Mouse (Mus musculus): Measurements from ENCODE around the gene Otog.

The Otog gene

DNA sequence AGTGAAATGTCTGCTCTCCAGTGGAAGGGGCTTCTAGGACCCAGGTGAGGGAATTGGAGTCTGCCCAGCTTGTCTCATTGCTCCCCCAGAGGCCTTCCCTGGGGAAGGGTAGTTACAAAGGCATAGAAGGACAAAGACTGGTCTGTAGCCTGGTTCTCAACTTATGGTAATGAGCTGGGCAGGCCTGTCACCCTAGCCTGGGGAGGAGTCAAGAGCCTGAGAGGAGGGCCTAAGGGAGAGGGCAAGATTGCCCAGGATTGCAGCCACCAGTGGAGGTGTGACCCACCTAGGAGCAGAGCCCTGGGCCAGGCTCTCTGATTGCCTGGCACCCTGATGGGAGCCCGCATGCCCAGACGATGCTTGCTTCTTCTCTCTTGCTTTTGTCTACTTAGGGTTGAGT lies at the start of gene Otog:
TSS of gene Otog (plus strand) at position 292 of the 400 bp plus-strand sequence.
- no peak for DNase-seq

DNA sequence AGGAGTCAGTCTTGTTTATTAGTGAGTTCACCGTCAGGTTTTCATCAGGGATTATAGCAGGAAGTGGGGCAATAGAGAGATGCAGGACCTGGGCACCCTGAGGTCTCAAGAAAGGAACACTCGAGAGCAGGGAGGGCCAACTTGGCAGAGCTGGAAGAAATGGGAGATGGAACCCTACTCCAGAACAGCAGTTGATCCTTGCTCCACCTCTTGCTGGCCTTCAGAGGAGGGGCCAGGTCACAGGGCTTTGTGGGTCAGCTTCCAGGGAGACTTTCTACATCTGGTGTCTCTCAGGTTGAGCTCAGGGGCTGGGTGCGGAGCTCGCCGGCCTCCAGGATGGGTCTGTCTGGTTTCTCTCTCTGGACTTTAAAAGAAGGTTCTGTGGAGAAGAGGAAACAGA lies 45.4 kb upstream of the Otog start:
- DNase-seq: no peak

DNA sequence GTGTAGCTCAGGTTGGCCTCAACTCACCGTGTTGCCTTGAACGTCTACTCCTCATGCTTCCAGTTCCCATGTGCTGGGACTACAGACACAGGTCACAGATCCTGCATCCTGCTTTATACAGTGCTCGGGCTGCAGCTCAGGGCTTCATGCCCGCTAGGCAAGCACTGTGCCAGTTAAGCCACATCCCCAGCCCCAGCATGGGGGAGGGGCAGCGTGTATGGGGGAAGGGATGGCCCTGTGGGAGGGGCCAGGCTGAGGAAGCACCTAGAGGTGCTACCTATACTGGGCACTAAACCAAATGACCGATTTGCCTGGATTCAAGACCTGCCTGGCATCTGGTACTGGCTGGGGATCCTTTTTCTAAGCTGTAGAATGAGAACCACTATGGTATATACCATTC lies 40.8 kb upstream of the Otog start:
- no peak for DNase-seq

DNA sequence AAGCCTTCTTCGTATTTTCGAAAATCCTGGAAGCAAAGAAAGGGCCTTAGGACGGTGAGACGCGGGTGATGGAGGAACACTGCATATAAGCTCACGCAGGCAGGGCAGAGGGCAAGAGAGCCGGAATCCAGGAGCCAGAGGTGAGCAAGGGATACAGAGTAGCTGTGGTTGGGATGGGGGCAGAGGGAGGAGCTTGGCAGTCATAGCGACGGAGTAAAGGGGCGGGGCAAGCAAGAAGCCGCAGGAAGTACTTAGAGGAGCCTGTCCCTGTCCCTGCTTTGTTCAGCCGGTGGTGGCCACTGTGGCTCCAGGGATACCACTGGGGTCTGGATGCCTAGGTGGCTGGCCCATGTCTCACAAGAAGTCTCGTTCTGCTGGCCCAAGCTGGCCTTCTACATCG lies 39.1 kb upstream of the Otog start:
- DNase-seq: no peak

DNA sequence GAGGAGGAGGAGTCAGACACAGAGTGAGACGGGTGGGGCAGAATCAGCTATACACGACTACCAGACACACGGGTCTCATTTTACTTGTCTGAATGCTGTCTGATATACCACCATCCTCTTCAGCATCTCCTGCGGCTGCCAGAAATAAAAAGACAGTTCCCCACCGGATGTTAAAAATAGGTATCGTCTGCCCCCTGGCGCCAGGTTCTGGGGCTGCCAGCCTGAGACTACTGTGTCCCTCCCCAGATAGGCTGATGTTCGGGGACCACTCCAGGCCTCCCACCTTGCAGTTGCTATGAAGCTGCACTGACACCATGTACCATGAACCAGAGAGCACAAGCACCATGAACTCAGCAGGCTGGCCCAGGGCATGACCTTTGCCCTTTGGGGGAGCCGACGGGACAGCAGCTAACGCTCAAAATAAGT lies 36.7 kb upstream of the Otog start:
- DNase-seq: no peak

DNA sequence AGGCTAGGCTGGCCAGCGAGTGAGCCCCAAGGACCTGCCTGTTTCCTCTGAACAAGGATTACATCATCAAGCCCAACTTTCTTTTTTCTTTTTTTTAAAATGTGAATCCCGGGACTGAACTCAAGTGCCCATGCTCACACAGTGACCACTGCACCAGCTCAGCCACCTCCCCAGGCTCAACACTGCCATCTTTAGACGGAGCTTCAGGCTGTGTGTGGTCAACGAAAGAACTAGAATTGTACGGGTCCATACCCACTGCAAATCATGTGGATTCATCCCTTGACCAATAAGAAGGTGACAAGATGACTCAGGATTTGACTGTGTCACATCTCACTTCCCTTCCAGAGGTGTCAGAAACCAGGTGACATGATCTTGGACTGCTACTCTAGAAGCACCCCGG lies 36.0 kb upstream of the Otog start:
- DNase-seq: no peak

DNA sequence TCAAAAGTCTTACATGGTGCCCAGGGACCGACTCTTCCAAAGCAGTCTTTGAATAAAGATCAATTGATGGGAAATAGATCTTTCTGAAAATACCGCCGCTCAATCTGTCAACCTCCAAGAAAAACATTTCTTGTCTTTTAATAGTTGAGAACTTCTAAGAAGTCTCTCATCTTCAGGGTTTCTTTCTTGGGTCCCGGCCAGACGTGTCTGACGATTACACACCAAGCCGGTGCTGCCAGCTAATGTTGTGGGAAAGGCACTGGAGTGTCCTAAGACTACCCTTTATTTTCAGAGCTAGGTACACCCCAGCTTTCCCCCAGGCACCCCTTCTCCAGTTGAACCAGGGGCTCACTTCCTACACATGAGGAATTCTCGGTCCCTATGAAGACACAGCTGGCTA lies 32.7 kb upstream of the Otog start:
- no peak for DNase-seq

DNA sequence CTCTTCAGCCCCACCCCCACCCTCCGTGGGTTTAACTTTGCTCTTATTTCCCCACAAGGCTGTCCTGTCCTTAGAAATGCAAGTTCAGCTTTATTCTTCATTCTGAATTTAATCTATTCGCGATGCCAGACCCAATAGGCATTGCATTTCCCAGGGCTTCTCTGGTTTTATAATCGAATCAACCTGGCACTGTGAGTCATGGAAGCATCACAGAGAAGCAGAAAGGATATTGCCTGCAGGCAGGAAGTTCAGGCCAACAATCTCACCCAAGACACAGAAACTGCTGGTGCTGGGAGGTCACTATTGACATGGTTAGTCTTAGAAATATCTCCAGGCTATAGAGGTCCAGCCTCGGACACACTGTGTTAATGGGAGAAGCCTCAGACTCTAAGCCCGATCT lies 30.5 kb upstream of the Otog start:
- no peak for DNase-seq

DNA sequence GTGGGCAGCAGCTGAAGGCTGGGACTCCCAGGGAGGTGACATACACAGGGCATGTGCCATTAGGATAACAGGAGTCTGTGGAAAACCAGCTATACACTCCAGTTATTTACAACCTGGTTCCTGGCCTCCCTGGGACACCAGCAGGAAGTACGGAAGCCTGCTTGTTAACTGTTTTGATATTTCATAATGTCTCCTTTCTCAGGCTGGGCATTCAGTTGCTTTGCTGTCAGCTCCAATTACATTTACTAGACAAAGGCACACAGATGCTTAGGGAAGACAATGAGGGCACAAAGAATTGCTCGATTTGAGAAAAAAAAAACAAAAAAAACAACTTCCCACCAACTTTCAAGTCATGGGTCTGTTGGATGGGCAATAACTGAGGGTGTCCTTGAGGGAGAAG lies 24.3 kb upstream of the Otog start:
- no peak for DNase-seq

DNA sequence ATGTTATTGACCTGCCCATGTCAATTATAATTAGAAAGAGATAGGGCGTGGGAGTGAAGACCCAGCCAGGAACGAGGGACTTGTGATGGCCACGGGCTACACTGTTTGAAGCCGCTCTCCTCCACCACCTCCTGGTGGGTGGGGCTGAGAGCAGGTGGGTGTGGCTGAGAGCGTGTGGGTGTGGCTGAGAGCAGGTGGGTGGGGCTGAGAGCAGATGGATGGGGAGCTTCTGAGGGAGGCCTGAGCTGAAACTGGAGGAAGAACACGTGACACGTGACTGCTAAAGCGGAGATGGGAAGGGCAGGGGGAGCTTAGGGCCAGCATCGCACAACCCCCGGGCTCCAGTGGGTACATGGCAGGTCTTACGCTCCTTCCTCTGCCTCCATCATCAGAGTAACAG lies 22.4 kb upstream of the Otog start:
- DNase-seq: peak; percentile 36

DNA sequence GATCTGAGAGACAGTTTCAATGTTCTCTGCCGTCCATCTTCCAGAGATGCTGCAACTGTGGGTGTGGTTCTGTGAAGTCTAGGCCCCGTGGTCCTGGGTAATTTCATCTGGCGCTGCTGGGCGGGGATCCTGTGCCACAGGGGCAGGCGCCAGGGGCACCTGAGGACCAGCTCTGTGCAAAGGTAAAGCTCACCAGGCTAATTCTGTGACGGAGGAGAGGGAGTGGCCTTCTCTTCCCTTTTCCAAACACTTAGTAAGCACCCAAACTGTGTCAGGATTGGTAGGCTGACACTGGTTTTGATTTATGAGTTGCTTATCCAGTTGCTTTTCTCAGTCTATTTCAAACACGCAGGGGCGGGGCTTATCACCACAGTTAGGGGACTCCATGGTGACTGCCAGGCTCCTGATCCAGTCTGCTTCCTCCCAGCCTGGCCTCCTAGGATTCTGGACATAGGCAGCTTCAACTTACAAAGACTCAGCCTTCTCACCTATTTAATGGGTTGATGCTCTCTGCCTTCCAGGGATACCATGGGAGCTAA lies 20.1 kb upstream of the Otog start:
- no peak for DNase-seq

DNA sequence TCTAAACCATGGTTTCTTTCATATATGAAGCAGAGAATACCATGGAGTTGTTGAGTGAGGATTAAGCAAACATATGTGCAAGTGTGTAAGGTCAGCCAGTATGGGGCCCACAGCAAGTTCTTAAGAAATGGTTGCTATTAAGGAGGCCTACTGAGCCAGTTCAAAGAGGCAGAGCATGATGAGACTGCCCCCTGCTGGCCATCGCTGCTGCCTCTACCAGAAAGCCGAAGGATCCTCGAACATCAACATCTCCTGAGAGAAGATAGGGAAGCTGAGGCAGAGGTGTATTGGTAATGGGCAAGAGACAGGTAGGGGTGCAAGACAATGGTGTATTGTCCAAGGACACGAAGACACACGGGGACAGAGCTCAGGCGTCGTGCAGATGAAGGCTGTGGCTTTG lies 14.5 kb upstream of the Otog start:
- DNase-seq: peak; percentile 51

DNA sequence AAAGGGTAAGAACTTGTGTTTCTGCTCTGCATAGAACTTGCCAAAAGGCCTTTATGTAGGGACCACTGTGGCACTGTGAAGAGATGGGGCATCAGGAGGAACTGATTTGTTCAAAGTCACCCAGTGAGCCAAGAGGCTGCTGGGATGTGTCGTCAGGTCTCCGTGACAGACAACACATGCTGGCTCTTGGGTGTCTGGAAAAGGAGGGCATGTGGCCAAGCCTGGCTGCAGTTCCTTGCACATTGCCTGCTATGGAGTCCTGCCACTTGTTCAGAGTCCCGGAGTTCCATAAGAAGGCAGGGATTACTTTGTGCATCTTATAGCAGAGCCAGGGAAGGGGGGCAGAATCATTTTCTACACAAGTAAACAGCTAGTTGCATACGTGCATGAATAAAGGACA lies 13.9 kb upstream of the Otog start:
- DNase-seq: no peak

DNA sequence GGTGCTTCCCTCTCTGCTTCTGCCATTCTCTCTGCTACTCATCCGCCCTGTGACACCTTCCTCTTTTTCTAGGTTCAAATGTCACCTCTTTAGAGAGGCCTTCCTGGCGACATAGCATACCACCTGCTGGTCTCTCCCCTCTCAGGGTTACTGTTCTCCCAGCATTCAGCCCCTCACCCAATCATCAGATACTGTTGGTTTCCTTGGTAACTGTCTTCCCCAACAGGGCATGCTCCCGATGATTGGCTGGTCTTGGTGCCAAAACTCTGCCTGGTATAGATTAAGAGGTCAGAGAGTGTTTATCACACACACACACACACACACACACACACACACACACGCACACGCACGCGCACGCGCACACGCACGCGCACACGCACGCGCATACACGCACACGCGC lies 4.8 kb upstream of the Otog start:
- no peak for DNase-seq

DNA sequence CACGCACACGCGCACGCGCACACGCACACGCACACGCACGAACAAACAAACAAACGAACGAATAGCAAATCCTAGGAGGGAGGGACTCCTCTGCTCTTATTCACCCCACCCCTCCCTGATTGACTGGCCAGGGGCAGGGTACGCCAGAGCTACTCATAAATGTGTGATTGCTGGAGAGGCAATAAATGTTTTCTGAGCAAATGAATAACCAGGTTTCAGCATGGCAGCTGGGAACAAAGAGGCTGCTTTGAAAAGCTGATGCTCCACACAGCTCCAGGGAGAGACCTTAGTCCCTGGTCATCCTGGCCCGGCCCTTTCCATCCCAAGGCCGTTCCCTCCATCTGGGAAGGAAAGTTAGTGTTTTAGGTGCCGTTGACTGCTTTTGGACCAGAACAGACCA lies 4.4 kb upstream of the Otog start:
- DNase-seq: peak; percentile 81

DNA sequence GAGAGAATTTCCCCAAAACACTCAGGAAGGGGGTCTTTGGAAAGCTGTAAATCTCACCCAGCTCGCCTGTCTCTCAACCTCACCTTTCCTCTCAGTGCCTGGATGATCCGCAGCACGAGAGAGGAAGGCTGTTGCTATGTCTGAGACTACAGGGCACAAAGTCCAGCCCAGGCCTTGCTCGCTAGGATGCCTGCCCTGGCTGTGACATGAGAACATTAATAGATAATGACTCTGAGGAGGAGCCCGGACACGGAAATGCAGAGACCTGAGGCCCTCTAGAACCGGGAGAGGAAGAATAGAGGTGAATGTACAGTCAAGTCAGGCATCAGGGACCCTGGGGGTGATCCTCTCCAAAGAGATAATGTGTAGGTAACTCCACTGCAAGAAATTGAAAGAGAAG lies 3.6 kb upstream of the Otog start:
- peak; percentile 88 for DNase-seq

DNA sequence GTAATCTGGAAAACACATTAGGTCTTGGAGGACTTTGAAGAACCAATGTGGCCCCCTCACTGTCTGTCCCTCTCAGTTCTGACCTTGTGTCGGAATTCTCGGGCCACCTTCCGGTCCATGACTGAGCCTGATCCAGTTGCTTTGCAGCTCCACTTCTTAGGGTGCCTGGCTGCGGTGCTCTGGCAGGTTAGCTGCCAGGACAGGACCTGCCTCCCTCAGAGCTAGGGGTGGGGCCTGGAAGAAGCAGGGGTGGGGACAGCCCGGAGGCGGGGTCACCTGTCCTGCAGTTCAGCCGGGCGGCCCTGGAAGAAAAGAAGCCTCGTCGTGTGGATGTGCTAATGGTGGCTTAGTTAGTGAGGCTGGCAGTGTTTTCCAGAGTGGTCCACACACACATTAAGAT lies 2.4 kb upstream of the Otog start, which contains the start of gene Ush1c:
TSS of gene Ush1c (minus strand) at position 158 of the 400 bp plus-strand sequence.
- DNase-seq: peak; percentile 85

DNA sequence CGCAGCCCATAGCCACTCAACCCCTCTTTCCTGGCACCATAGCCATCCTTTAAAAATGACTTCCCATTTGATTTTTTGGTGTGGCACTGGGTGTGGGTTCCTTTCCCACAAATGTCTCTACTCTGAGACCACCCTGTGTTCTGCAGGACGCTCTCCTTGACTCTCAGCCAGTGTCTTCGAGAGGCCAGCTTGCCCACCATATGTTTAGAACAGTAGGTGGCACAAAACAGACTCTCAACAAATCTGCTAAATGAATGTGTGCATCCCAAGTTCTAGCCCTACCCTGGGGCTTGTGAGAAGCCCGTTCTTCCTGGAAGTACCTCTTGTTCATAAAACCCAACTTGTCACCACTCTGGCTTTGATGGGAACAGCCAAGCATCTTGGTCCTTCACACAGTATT lies 696 bp upstream of the Otog start:
- no peak for DNase-seq

DNA sequence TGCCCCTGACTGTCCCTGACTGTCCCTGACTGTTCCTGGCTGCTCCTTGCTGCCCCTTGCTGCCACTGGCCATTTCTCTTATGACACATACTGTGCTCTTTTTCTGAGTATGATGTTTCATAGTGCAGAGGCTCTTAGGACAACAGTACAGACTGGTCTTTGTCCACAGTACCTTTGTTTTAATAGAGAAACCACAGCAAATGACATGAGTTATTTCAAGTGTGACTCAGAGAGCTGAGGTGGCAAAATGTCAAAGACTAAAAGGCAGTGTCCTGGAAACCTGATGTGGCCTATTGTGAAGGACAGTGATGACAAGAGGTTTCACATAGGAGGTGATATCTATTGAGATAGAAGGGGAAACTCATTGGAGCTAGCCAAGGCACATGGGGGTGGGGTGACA lies 6.1 kb downstream of the Otog start:
- no peak for DNase-seq

DNA sequence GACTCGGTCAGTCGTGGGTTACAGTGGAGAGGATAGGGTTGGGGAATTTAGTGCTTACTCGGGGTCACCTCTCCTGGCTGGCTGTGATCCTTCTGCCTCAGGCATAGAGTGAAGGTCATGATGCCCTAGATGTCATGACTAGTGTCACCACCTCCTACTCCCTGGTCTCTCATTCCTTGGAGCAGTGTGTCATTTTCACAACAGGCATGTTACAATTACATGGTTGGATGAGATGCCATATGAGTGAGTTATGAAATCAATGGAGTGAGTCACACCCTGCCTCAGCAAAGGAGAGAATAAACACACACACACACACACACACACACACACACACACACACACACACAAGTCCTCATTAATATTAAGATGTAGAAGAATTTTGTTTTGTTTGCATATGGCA lies 6.8 kb downstream of the Otog start:
- no peak for DNase-seq

DNA sequence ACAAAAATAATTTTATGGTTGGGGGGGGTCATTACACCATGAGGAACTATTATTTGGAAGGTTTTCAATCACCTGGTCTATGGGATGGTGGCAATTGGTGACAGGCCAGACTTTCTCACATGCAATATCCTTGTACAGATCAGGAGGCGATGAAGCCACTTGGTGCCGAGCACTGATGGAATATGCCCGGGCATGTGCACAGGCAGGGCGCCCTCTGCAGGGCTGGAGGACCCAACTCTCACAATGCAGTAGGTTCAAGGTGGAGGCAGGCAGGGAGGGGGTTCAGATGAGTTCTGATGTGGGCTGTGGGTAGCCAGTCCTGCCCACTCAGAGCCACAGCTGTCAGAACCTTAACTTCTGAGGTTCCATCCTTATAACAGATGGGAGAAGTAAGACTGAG lies 11.1 kb downstream of the Otog start:
- DNase-seq: peak; percentile 20

DNA sequence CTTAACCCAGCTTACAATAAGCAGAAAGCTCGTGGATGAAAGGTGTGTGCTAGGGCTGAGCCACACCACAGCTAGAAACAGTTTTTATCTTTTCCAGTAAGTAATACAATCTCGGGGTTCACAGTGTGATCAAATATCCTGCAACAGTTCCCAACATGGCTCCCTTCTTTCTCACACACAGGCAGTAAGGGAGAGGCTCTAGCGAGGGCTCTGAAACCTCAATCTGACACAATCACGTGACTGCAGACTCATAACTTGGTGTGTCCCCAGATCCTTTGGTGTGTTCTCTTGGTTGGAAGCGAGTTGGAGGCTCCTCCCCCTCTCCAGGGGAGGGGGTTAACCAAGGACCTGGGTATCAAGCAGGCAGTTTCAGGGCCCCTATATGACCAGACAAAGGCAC lies 35.4 kb downstream of the Otog start:
- DNase-seq: no peak

DNA sequence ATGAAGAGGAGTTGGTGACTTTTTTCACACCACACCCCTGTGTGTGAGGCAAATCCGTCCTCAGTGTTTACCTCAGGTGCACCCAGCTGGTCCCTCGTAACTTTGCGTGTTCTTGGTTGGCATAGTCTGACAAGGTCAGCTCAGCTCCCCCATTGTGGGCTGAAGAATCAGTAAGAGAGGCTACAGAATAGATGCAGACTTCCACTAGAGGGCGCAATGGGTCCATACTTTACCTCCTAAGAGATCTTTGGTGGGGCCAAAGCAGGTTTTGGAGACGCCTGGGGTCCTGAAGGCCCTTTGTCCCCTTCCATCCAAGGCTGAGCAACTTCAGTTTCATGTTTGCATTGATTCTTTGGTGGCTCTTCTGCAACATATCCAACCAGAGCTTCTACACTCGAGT lies 39.2 kb downstream of the Otog start:
- peak; percentile 53 for DNase-seq

DNA sequence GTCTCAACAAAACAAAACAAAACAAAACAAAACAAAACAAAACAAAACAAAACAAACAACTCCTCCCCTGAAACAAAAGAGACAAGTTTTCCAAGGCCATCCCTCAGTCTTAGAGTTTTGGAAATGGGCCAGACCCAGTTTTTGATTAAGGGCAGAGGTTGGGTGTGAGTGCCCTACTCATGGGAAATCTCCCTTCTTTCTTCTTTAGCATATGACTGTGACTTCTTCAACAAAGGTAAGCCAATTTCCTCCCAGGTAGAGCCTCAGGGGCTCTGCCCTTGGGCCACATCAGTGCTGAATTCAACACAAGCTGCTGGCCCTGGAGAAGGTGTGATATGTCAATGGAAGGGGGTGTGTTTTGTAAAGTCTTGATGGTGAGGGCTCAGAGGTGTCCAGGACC lies 40.1 kb downstream of the Otog start:
- DNase-seq: no peak

DNA sequence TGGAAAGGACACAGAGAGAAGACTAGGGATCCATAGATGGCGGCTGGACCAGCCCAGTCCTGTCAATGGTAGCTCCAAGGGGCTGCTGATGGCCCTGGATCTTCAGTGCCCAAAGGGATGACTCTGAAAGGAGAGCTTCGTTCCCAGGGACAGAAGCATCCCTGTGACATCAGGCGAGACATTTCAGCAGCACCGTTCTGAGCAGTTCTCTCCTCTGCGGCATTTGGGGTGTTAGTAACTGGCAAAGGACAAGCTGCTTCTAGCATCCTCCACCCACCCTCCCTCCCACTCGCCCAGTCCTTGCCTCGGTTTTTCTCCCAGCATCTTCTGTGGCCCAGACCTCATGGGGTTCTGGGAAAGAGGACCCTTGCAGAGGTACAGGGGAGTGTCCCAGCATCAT lies 41.5 kb downstream of the Otog start:
- DNase-seq: no peak

DNA sequence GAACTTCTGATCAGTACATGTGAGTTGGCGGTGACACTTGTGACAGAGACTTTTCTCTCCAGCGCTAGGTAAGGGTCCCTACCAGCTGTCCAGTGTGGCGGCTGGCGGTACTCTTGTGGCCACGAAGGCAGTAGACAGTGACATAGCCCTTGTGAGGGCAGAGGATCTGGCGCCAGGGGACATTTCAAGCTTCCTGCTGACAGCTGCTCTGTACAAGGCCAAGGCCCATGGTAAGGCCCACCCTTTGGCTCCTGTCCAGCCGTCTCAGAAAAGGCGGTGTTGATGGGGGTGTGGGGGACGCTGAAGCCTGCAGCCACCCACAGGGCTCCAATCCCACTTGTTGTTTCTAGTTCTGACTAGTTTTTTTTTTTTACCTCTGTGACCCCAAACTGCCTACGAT lies 42.9 kb downstream of the Otog start:
- no peak for DNase-seq
